Mouse (Mus musculus) thymus, adult 2 months (tissue): ENCODE measurements around the gene Sbsn.

Source experiments
- CTCF ChIP-seq: fragments of 200-500 bp; IDR thresholded peaks from 2 replicates; pipeline ENCODE4 v1.5.1; 2012; ENCODE audit warnings: mild to moderate bottlenecking, control low read depth, low read length, moderate library complexity, borderline replicate concordance; ENCODE audit not compliant: control insufficient read depth, poor library complexity, insufficient read depth; ENCODE audit errors: extremely low read depth
- POLR2A ChIP-seq: fragments of 200-500 bp; IDR thresholded peaks from 2 replicates; pipeline ENCODE4 v1.6.1; 2012; ENCODE audit warnings: mild to moderate bottlenecking, low read length, control low read depth, moderate library complexity; ENCODE audit not compliant: control insufficient read depth, poor library complexity, insufficient read depth; ENCODE audit errors: extremely low read depth

DNA sequence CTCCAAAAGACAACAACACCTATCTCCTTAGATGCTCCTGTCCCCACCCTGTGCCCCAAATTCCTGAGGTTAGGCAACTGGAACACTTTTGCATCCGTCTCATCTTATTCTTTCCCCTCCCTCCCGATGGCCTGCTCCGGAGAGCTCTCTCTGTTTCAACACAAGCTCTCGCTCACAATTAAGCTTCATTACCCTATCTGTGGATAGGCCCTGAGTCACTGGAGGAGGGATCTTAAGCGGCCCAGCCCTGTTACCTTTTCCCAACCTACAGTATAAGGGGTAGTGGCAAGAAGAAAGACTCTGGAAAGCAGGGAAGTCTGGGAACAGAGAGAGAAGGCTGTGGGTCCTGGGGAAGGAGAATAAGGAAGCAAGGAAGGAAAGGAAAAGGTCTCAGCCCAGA, 12.2 kb downstream of the Sbsn start, which contains the start of gene Dmkn:
- no peak for TF ChIP-seq CTCF
- no peak for TF ChIP-seq POLR2A
